Mouse (Mus musculus) left cerebral cortex, postnatal 10 days (tissue): ENCODE measurements around the gene Exoc7. TPM values are rescaled to one million over a fixed set of nuclear protein-coding genes. Genes with fewer than 3 reads are reported as not detected.

Source experiments
- DNase-seq, 2 experiments: peaks; one replicate each; pipeline ENCODE4 v3.0.0; 2021 to 2022; ENCODE audit warnings: low spot score in 2 of 2, mixed read lengths in 1 of 2; ENCODE audit errors: extremely low spot score in 1 of 2
- intact Hi-C: fragments of 180-260 bp; cut with DNase I; formaldehyde crosslinking; loops from one replicate; pipeline ENCODE4 v1.15.1; 2025
- total RNA-seq, 2 experiments: library from RNA; stranded (reverse); gene quantifications; 2 replicates each; pipeline ENCODE4 v1.2.3; 2021

The Exoc7 gene
- total RNA-seq, 2 experiments from 2014 or later: 96.6 to 97.9 TPM

DNA sequence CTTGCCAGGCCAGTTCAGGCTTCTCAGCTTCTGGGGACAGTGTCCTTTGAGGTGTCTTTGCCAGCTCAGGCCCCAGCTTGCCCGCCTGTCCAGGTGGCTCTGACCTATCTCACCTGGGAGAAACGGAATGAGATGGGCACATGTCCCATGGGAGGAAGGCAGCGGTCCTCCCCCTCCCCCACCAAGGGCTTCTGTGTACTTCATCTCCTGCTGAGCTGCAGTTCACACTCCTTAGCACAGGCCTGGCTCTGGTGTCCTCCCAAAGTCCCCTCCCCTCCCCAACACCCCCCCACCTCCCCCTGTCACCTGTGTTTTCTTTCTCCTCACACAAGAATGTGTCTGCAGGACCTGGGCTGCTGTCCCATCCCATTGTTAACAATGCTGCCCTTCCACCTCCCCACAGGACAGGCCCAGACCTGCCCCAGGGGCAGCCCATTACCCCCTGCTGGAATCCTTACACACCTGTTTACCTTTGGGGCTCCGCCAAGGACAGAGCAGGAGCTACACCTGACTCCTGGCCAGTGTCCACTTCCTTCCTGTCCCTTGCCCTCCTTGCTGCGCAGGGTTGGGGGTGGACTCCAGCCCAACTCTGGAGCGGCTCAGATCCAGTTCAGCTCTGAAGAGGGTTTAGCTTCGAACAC is 20.1 kb upstream of the Exoc7 start:
- peak in 1 of 2 experiments; percentile 34 for DNase-seq
- intact Hi-C loops: no loop called here

DNA sequence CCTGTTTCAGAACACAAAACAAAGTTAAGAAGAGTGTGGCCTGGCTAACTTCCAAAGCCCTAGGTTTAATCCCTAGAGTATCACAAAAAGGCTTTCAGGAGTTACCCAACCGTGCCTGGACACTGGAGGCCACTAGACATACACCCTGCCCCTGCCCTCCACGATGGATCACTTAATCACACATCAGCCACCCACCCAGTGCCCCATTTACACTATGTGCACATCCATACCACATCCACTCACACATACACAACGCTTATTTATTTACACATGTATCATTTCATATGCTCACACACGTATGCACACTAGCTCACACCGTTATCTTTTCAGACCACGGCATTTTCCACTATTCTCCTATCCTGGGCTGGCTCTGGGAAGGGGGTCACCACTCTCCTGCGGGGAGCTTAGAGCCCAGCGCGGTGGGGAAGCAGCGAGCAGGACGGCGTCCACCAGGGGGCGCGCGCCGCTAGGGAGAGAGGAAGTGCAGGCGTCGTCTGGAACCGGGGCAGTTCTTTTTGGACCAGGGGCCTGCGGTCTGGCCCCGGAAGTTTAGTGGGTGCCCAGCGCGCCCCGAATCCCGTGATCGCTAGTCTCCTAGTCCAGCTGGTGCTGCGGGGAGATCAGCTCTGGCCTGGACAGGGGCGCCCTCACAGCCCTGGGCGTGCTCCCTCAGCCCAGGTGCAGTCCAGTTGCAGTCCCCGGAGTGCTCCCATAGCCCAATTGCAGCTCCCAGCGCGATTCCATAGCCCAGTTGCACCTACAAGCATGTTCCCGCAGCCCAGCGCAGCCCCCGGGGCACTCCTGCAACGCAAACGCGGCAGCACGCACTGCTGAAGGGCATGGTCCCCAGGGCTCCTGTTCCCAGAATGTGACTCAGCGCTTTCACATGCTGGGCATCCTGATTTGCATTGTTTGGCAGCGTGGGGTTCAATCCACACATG is 12.0 kb upstream of the Exoc7 start:
- intact Hi-C loops: loop anchor here (1.0 to 5.0 kb wide), 2 partner anchors 127 to 143 kb away; no protein-coding TSS in a partner anchor
- DNase-seq: peak; percentile 68 to 92

- intact Hi-C loops: no loop called here
- DNase-seq: peak in 1 of 2 experiments; percentile 17
These were observed 5.3 kb upstream of the Exoc7 start for GRCm38 (mm10) chr11:116312359-116312758.

- DNase-seq: peak; percentile 47 to 55
- intact Hi-C loops: no loop called here
These were observed 4.1 kb upstream of the Exoc7 start for GRCm38 (mm10) chr11:116311169-116311568.

DNA sequence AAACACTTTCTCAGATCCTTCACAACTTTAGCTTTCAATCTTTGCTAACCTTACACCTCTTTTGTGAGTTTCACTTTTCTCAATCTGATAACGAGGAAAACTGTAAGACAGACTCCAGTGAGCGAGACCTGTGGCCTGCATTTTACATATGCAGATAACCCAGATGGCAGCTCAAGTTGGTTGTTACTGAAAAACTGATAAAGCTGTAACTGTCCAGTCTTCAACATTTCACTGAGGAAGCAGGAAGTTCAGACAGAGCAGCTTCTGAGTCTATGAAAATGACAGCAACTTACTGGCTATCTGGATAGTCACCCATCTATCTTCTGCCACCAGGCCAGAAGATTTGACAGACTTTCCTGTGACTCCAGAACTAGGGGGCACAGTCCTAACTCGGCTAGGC is 2.6 kb upstream of the Exoc7 start:
- intact Hi-C loops: no loop called here
- DNase-seq: no peak

DNA sequence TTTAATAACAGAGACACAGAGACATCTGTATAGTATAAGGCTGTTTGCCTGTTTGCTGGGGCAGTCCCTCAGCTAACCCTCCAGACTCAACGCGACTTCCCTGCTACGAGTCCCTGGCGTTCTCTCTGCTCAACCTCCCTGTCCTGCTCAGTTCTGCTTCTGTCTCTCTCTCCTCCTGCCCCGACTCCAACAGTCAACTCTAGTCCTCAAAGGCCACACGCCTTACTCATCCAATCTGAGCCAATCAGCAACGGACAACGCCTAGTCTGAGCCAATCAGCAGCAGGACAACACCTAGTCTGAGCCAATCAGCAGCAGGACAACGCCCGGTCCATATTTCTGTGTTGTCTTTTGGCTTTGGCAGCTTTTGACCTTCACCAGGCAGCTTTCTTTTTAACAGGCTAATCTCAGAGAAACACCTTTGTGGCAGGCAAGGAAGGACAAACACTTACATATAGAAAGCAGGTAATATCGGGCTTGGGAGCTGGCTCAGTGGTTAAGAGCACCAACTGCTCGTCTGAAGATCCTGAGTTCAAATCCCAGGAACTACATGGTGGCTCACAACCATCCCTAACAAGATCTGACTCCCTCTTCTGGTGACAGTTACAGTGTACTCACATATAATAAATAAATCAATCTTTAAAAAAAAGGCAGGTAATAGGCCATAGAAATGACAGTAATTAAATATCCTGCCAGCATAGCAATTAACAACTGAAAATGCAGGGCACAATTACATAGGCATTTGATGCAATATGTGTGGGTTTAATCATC is 914 bp upstream of the Exoc7 start:
- intact Hi-C loops: no loop called here
- DNase-seq: peak in 1 of 2 experiments; percentile 17

DNA sequence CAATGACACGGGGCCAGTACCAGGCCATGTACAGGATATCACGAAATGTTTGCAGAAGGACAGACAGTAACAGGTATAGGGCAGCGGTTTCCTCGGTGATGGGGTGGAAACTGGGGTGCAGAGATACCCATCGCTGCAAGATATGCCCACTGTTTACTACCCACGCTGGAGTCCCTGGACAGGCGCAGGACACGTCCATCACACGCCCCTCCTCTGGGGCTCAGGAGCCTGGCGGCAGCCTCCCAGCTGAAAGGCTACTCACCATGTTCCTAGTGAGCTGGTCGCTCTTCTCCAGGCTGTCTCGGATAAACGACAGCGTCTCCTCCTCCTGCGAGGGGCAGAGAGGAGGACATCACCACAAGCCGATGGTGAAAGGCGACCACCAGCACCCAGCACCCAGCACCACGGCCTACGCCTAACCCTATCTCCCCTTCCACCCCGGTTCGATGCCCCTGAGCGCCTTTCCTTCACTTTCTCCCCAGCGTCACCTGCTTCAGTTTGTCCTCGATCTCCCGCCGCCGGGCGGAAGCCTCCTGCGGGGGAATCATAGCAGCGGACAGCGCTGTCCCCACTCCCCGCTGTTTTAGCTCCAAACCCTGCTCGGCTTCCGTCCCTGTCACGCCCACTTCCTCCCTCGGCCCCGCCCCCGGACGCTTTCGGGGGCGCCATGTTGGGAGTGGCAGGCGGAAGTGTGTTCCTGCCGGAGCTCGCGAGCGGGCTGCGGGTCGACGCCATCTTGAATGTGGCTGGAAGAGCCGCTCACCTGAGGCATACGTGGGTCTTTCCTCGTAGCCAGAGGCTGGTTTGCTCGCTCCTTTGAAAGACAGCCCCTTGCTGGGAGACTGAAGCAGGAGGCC is 679 bp downstream of the Exoc7 start:
- DNase-seq: peak; percentile 83 to 97
- intact Hi-C loops: no loop called here

GRCm38 (mm10) chr11:116305423-116305822 is 1.6 kb downstream of the Exoc7 start:
- intact Hi-C loops: no loop called here
- DNase-seq: no peak

DNA sequence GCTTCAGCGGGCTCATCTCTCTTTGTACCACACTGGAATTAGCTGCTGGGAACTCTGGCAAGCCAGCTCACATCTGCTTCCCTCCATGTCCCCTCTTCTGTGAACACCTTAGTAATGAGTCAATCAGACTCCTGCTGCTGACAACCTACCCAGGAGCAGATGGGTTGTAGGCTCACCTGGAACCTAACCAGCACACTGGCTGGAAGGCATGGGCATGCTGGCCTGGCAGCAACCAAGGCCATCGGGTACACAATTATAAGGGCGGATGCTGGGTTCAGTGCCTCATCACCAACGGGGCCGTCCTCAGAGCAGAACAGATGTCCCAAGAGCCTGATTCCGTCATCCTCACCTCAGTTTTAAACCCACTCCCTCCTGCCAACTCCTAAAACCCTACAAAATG is 8.4 kb downstream of the Exoc7 start:
- DNase-seq: peak in 1 of 2 experiments; percentile 14
- intact Hi-C loops: no loop called here

- DNase-seq: no peak
- intact Hi-C loops: no loop called here
These were observed 8.8 kb downstream of the Exoc7 start for GRCm38 (mm10) chr11:116298221-116298620.

GRCm38 (mm10) chr11:116297017-116297416 is 10.0 kb downstream of the Exoc7 start:
- intact Hi-C loops: no loop called here
- peak in 1 of 2 experiments; percentile 14 for DNase-seq

DNA sequence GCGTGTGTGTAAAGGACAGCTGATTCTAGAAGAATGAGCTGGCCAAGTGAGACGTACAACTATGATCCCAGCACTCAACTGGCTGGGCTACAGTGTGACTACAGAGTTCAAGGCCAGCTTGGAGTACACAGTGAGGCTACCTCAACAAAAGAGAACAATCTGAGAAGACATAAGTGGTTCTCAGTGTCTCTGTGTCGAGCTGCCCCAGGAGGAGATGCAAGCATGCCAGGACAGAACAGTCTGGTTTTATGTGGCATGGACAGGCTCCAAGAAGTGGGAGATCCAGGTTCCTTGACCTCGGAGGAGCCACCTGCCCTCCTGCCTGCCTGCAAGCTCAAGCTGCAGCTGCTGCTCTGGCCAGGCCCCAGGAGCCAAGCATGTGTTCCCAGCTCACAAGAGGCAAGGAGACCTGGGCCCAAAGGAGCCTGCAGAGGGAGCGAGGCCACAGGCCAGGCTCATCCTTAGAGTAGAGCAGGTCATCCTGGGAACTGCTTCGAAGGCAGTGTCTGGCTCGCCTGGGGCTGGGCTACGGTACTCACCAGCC is 10.8 kb downstream of the Exoc7 start:
- intact Hi-C loops: no loop called here
- no peak for DNase-seq

DNA sequence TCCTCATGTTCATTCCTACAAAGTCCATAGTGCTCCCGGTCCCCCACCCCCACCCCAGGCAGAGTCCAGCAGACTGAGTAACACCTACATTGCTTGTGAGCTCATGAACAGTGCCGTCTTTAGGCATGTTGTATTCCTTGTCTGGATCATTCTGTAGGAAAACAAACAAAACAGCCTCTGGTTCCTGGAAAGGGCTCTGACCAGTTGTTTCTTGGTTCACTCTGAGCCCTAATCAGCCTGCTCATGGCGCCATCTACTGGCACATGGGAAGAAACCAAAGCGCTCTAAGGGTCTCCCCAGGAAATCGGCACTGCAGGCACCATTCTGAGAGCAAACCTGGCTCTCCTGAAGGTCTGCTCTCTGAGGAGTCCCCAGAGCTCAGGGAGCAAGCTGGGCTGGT is 12.7 kb downstream of the Exoc7 start:
- intact Hi-C loops: loop anchor here (5.0 kb wide), 1 partner anchor 67 kb away; no protein-coding TSS in a partner anchor
- DNase-seq: peak; percentile 44 to 64

- intact Hi-C loops: loop anchor here (5.0 kb wide), 1 partner anchor 66 kb away; no protein-coding TSS in a partner anchor
- peak in 1 of 2 experiments; percentile 21 for DNase-seq
These were observed 13.4 kb downstream of the Exoc7 start for GRCm38 (mm10) chr11:116293538-116294137.

GRCm38 (mm10) chr11:116292401-116292800 is 14.6 kb downstream of the Exoc7 start:
- peak in 1 of 2 experiments; percentile 17 for DNase-seq
- intact Hi-C loops: loop anchor here (5.0 kb wide), 1 partner anchor 65 kb away; no protein-coding TSS in a partner anchor

GRCm38 (mm10) chr11:116290556-116290955 is 16.5 kb downstream of the Exoc7 start:
- intact Hi-C loops: loop anchor here (5.0 kb wide), 1 partner anchor 63 kb away; no protein-coding TSS in a partner anchor
- DNase-seq: no peak

DNA sequence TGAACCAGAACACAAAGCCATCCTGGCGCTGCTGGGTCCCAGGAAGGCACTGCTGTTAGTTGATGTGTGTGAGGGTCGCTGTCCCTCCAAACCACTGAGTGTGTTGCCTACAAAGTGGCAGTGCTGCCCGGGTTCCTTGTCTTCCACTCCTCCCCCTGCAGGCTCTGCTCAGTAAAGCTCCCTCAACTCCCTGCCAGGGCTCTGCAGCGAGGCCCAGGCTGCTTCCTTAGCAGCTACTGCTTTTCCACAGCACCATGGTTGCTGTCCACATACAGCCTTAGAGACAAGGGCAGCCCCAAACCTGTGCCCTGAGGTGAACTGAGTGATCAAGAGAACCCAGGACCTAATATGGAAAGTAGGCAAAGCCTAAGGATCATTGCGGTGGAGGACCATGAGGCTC is 19.7 kb downstream of the Exoc7 start:
- no peak for DNase-seq
- intact Hi-C loops: no loop called here
